Mouse (Mus musculus): Measurements from ENCODE around the gene Acaa1b. TPM values are rescaled to one million over a fixed set of nuclear protein-coding genes. Genes with fewer than 3 reads are reported as not detected.

Gene Acaa1b
- polyA plus RNA-seq, 1 experiment from 2014 or later, result 1.7 TPM

GRCm38 (mm10) chr9:119138836-119139235, 18.1 kb downstream of the Acaa1b start:
- H3K4me2 ChIP-seq, result no peak overlapping the region
- no peak for ATAC-seq (ENCODE audit: insufficient number of reproducible peaks, low FRiP score, low TSS enrichment, low read depth)
- H3K27ac ChIP-seq, result no peak overlapping the region
- no peak overlapping the region for H3K4me3 ChIP-seq
- H3K4me1 ChIP-seq, result no peaks in the 10 kb centered on the region
- 65% methylated on average over 2 of the region's 2 CpGs for WGBS
- no peaks in the 10 kb centered on the region for H3K9me3 ChIP-seq
- no peaks in the 10 kb centered on the region for H3K27me3 ChIP-seq
- H3K9ac ChIP-seq, result no peak overlapping the region
- no peaks in the 10 kb centered on the region for H3K36me3 ChIP-seq

- Histone ChIP-seq H3K27me3 (no peaks in the 10 kb centered on the region), H3K9me3 (no peaks in the 10 kb centered on the region), H3K36me3 (no peaks in the 10 kb centered on the region), H3K9ac (no peak overlapping the region), H3K27ac (no peak overlapping the region), H3K4me3 (no peak overlapping the region), H3K4me2 (no peak overlapping the region), H3K4me1 (no peaks in the 10 kb centered on the region)
- ATAC-seq (ENCODE audit: insufficient number of reproducible peaks, low FRiP score, low TSS enrichment, low read depth), result no peak
- 43% methylated on average over 5 of the region's 5 CpGs for WGBS
These were observed 26.2 kb downstream of the Acaa1b start for GRCm38 (mm10) chr9:119130692-119131091.

- Histone ChIP-seq H3K27ac (no peak overlapping the region), H3K36me3 (no peaks in the 10 kb centered on the region), H3K9me3 (no peaks in the 10 kb centered on the region), H3K27me3 (no peaks in the 10 kb centered on the region), H3K4me3 (no peak overlapping the region), H3K4me2 (no peak overlapping the region), H3K4me1 (no peaks in the 10 kb centered on the region), H3K9ac (no peak overlapping the region)
- ATAC-seq (ENCODE audit: insufficient number of reproducible peaks, low FRiP score, low TSS enrichment, low read depth), result no peak
- WGBS, result 79% methylated on average over 12 of the region's 12 CpGs
These were observed 28.3 kb downstream of the Acaa1b start for GRCm38 (mm10) chr9:119128436-119129181.

- Histone ChIP-seq H3K27ac (no peak overlapping the region), H3K9ac (no peak overlapping the region), H3K4me3 (no peak overlapping the region), H3K27me3 (no peaks in the 10 kb centered on the region), H3K4me1 (0 out of 2 replicates have a peak, but pooled peaks cover 3% of the 10 kb centered on the region), H3K4me2 (no peak overlapping the region), H3K36me3 (no peaks in the 10 kb centered on the region), H3K9me3 (no peaks in the 10 kb centered on the region)
- 75% methylated on average over 18 of the region's 18 CpGs for WGBS
- no peak for ATAC-seq (ENCODE audit: insufficient number of reproducible peaks, low FRiP score, low TSS enrichment, low read depth)
These were observed 34.1 kb downstream of the Acaa1b start for GRCm38 (mm10) chr9:119122596-119123369.

- Histone ChIP-seq H3K4me1 (0 out of 2 replicates have a peak, but pooled peaks cover 3% of the 10 kb centered on the region), H3K4me2 (no peak overlapping the region), H3K4me3 (no peak overlapping the region), H3K36me3 (no peaks in the 10 kb centered on the region), H3K9me3 (no peaks in the 10 kb centered on the region), H3K27ac (no peak overlapping the region), H3K9ac (no peak overlapping the region), H3K27me3 (no peaks in the 10 kb centered on the region)
- 42% methylated on average over 3 of the region's 3 CpGs for WGBS
- ATAC-seq (ENCODE audit: insufficient number of reproducible peaks, low FRiP score, low TSS enrichment, low read depth), result no peak
These were observed 36.7 kb downstream of the Acaa1b start for GRCm38 (mm10) chr9:119120168-119120560.

GRCm38 (mm10) chr9:119119409-119120167, 37.3 kb downstream of the Acaa1b start:
- 0 out of 2 replicates have a peak, but pooled peaks cover 3% of the 10 kb centered on the region for H3K4me1 ChIP-seq
- no peaks in the 10 kb centered on the region for H3K27me3 ChIP-seq
- no peak overlapping the region for H3K4me3 ChIP-seq
- no peaks in the 10 kb centered on the region for H3K36me3 ChIP-seq
- WGBS, result 90% methylated on average over 19 of the region's 19 CpGs
- no peaks in the 10 kb centered on the region for H3K9me3 ChIP-seq
- no peak overlapping the region for H3K9ac ChIP-seq
- no peak overlapping the region for H3K4me2 ChIP-seq
- no peak overlapping the region for H3K27ac ChIP-seq
- ATAC-seq (ENCODE audit: insufficient number of reproducible peaks, low FRiP score, low TSS enrichment, low read depth), result no peak

- no peaks in the 10 kb centered on the region for H3K27me3 ChIP-seq
- 72% methylated on average over 17 of the region's 17 CpGs for WGBS
- H3K4me1 ChIP-seq, result peaks cover 5% of the 10 kb centered on the region; the same call in 1 of the 2 replicates
- no peak overlapping the region for H3K4me3 ChIP-seq
- no peaks in the 10 kb centered on the region for H3K9me3 ChIP-seq
- ATAC-seq (ENCODE audit: insufficient number of reproducible peaks, low FRiP score, low TSS enrichment, low read depth), result no peak
- no peak overlapping the region for H3K4me2 ChIP-seq
- H3K36me3 ChIP-seq, result no peaks in the 10 kb centered on the region
- H3K9ac ChIP-seq, result no peak overlapping the region
- no peak overlapping the region for H3K27ac ChIP-seq
These were observed 42.0 kb downstream of the Acaa1b start for GRCm38 (mm10) chr9:119114911-119115310.

- ATAC-seq (ENCODE audit: insufficient number of reproducible peaks, low FRiP score, low TSS enrichment, low read depth), result no peak
- no peak overlapping the region for H3K27ac ChIP-seq
- H3K9me3 ChIP-seq, result no peaks in the 10 kb centered on the region
- no peaks in the 10 kb centered on the region for H3K27me3 ChIP-seq
- no peaks in the 10 kb centered on the region for H3K36me3 ChIP-seq
- no peak overlapping the region for H3K4me2 ChIP-seq
- no peak overlapping the region for H3K4me3 ChIP-seq
- H3K9ac ChIP-seq, result no peak overlapping the region
- 55% methylated on average over 3 of the region's 3 CpGs for WGBS
- H3K4me1 ChIP-seq, result peaks cover 14% of the 10 kb centered on the region; the same call in 1 of the 2 replicates
These were observed 46.3 kb downstream of the Acaa1b start for GRCm38 (mm10) chr9:119110640-119111039.

GRCm38 (mm10) chr9:119109685-119110353, 47.1 kb downstream of the Acaa1b start:
- peaks cover 14% of the 10 kb centered on the region; the same call in 1 of the 2 replicates for H3K4me1 ChIP-seq
- H3K9me3 ChIP-seq, result no peaks in the 10 kb centered on the region
- no peaks in the 10 kb centered on the region for H3K36me3 ChIP-seq
- no peak overlapping the region for H3K4me2 ChIP-seq
- H3K4me3 ChIP-seq, result no peak overlapping the region
- H3K27me3 ChIP-seq, result no peaks in the 10 kb centered on the region
- no peak overlapping the region for H3K9ac ChIP-seq
- 32% methylated on average over 12 of the region's 12 CpGs for WGBS
- no peak for ATAC-seq (ENCODE audit: insufficient number of reproducible peaks, low FRiP score, low TSS enrichment, low read depth)
- no peak overlapping the region for H3K27ac ChIP-seq

- 0 out of 2 replicates have a peak, but pooled peaks cover 3% of the 10 kb centered on the region for H3K27me3 ChIP-seq
- peaks cover 18% of the 10 kb centered on the region for H3K4me1 ChIP-seq
- no peaks in the 10 kb centered on the region for H3K36me3 ChIP-seq
- H3K4me3 ChIP-seq, result no peak overlapping the region
- no peaks in the 10 kb centered on the region for H3K9me3 ChIP-seq
- H3K4me2 ChIP-seq, result no peak overlapping the region
- no peak overlapping the region for H3K9ac ChIP-seq
- 83% methylated on average over 4 of the region's 4 CpGs for WGBS
- no peak for ATAC-seq (ENCODE audit: insufficient number of reproducible peaks, low FRiP score, low TSS enrichment, low read depth)
- H3K27ac ChIP-seq, result no peak overlapping the region
These were observed 49.3 kb downstream of the Acaa1b start for GRCm38 (mm10) chr9:119107566-119107965.

- H3K27ac ChIP-seq, result no peak overlapping the region
- peaks cover 11% of the 10 kb centered on the region for H3K4me1 ChIP-seq
- WGBS, result 2% methylated on average over 19 of the region's 19 CpGs
- peak overlapping the region; percentile 37; the same call in 1 of the 2 replicates for H3K9ac ChIP-seq
- peak overlapping the region; percentile 65 for H3K4me3 ChIP-seq
- 0 out of 2 replicates have a peak, but pooled peaks cover 3% of the 10 kb centered on the region for H3K27me3 ChIP-seq
- no peak for ATAC-seq (ENCODE audit: insufficient number of reproducible peaks, low FRiP score, low TSS enrichment, low read depth)
- H3K36me3 ChIP-seq, result no peaks in the 10 kb centered on the region
- no peaks in the 10 kb centered on the region for H3K9me3 ChIP-seq
- peak overlapping the region; percentile 92 for H3K4me2 ChIP-seq
These were observed 54.1 kb downstream of the Acaa1b start for GRCm38 (mm10) chr9:119102783-119103113.

All from limb, embryonic 15.5 days (tissue).